ENCODE assay signal across 37 mouse cellular contexts in the genomic region with DNA sequence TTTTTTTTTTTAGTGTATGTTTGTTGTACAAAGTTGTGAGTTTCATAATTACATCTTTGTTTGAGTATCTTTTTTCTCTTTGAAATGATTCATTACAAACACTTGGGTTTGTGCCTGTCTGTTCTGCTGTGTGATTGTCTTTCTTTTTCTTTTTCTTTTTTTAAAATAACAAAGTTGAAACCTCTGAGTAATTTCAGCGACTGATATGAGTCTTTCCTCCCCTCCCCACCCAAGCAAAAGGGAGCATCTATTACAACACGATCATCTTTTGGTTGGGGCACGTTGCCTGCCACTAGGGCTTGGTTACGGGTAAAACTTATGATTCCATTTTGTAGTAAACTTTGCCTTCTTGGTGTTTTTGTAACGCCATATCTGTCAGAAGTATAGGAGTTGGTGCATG. TPM values are rescaled to one million over a fixed set of nuclear protein-coding genes. Genes with fewer than 3 reads are reported as not detected.
"Had no signal": no experiment of that assay in that cellular context is flagged by ENCODE, and none has a peak within 500 bp of the region (broad histone marks: within the 10 kb centered on the region; RNA-seq: fewer than 3 reads in every experiment).

No protein-coding gene starts in this region.

- DNase-seq: cerebellum, adult 9-10 months; cerebellum, adult 9-11 months; cerebellum, postnatal 10 days; cerebellum, postnatal 14 days; cerebellum, postnatal 25 days; cerebellum, postnatal 36 days; embryo, embryonic 11 days; forebrain, postnatal 0 days; gastrocnemius, adult 2 months; gastrocnemius, postnatal 10 days; gastrocnemius, postnatal 14 days; gastrocnemius, postnatal 25 days; gastrocnemius, postnatal 36 days; heart, adult 18-20 months; heart, adult 2 months had no signal

- H3K9me3 ChIP-seq: embryonic facial prominence, embryonic 10.5 days; embryonic facial prominence, embryonic 12.5 days; embryonic facial prominence, embryonic 13.5 days; embryonic facial prominence, embryonic 15.5 days; forebrain, embryonic 10.5 days; forebrain, embryonic 12.5 days; forebrain, embryonic 13.5 days; forebrain, embryonic 15.5 days; heart, embryonic 10.5 days had no signal

- H3K27me3 ChIP-seq: embryonic facial prominence, embryonic 12.5 days; embryonic facial prominence, embryonic 13.5 days; embryonic facial prominence, embryonic 15.5 days; forebrain, embryonic 12.5 days; forebrain, embryonic 13.5 days; forebrain, embryonic 15.5 days had no signal

- H3K36me3 ChIP-seq: embryonic facial prominence, embryonic 10.5 days; embryonic facial prominence, embryonic 12.5 days; embryonic facial prominence, embryonic 13.5 days; embryonic facial prominence, embryonic 15.5 days; forebrain, embryonic 10.5 days; forebrain, embryonic 12.5 days; forebrain, embryonic 15.5 days; heart, embryonic 10.5 days had no signal

- H3K9ac ChIP-seq: embryonic facial prominence, embryonic 12.5 days; embryonic facial prominence, embryonic 13.5 days; embryonic facial prominence, embryonic 15.5 days; forebrain, embryonic 12.5 days; forebrain, embryonic 13.5 days; forebrain, embryonic 15.5 days; forebrain, postnatal 0 days had no signal

- H3K4me2 ChIP-seq: embryonic facial prominence, embryonic 12.5 days; embryonic facial prominence, embryonic 13.5 days; embryonic facial prominence, embryonic 15.5 days; forebrain, embryonic 12.5 days; forebrain, embryonic 13.5 days; forebrain, embryonic 15.5 days had no signal

- H3K4me1 ChIP-seq: embryonic facial prominence, embryonic 10.5 days; embryonic facial prominence, embryonic 12.5 days; embryonic facial prominence, embryonic 13.5 days; embryonic facial prominence, embryonic 15.5 days; forebrain, embryonic 10.5 days; forebrain, embryonic 12.5 days; forebrain, embryonic 13.5 days; forebrain, embryonic 15.5 days; heart, embryonic 10.5 days had no signal

- H3K4me3 ChIP-seq: embryonic facial prominence, embryonic 10.5 days; embryonic facial prominence, embryonic 12.5 days; embryonic facial prominence, embryonic 13.5 days; embryonic facial prominence, embryonic 15.5 days; erythroblast, embryonic 14.5 days; forebrain, embryonic 10.5 days; forebrain, embryonic 12.5 days; forebrain, embryonic 13.5 days; forebrain, embryonic 15.5 days; gastrocnemius, adult 2 months; heart, adult 2 months; heart, embryonic 10.5 days had no signal

- H3K27ac ChIP-seq: embryonic facial prominence, embryonic 10.5 days; embryonic facial prominence, embryonic 12.5 days; embryonic facial prominence, embryonic 13.5 days; embryonic facial prominence, embryonic 15.5 days; forebrain, embryonic 10.5 days; forebrain, embryonic 12.5 days; forebrain, embryonic 13.5 days; forebrain, embryonic 15.5 days; gastrocnemius, adult 2 months; heart, adult 2 months; heart, embryonic 10.5 days had no signal

RNA-seq across cellular contexts. Expression of gene Tmprss11a, which starts 37.7 kb away (rescaled TPM):
- total RNA-seq: common myeloid progenitor, adult 5-6 weeks; forebrain, postnatal 0 days; gastrocnemius, adult 18-20 months; gastrocnemius, adult 2 months; gastrocnemius, postnatal 10 days; gastrocnemius, postnatal 14 days; gastrocnemius, postnatal 25 days; gastrocnemius, postnatal 36 days; gastrocnemius, postnatal 4 days; granulocyte monocyte progenitor cell, adult 5-6 weeks; heart, adult 18-20 months; heart, adult 2 months; heart, adult 8-10 months had no signal
- polyA plus RNA-seq: embryonic facial prominence, embryonic 10.5 days; erythroblast, embryonic 14.5 days; forebrain, embryonic 10.5 days; forebrain, embryonic 11.5 days; forebrain, embryonic 13.5 days; forebrain, embryonic 15.5 days; forebrain, embryonic 16.5 days; forebrain, postnatal 0 days; frontal cortex, adult 2 months; gonadal fat pad, adult 2 months; heart, adult 2 months; heart, embryonic 10.5 days had no signal

RNA-seq across cellular contexts. Expression of gene Tmprss11d, which starts 57.9 kb away (rescaled TPM):
- total RNA-seq: common myeloid progenitor, adult 5-6 weeks; forebrain, postnatal 0 days; gastrocnemius, adult 18-20 months; gastrocnemius, adult 2 months; gastrocnemius, postnatal 10 days; gastrocnemius, postnatal 14 days; gastrocnemius, postnatal 25 days; gastrocnemius, postnatal 36 days; gastrocnemius, postnatal 4 days; granulocyte monocyte progenitor cell, adult 5-6 weeks; heart, adult 18-20 months; heart, adult 2 months; heart, adult 8-10 months had no signal
- polyA plus RNA-seq: cortical plate, adult 2 months; embryonic facial prominence, embryonic 11.5 days; erythroblast, embryonic 14.5 days; forebrain, embryonic 10.5 days; forebrain, embryonic 11.5 days; forebrain, embryonic 12.5 days; forebrain, embryonic 13.5 days; forebrain, embryonic 14.5 days; forebrain, embryonic 15.5 days; forebrain, embryonic 16.5 days; forebrain, postnatal 0 days; gonadal fat pad, adult 2 months; heart, adult 2 months; heart, embryonic 10.5 days had no signal
